Mouse (Mus musculus) retina, postnatal 1 day (tissue): Measurements from ENCODE around the gene Lgr4.

ENCODE experiments used
- DNase-seq: peaks from one replicate; pipeline ENCODE4 v3.0.0-alpha.2; 2012

Lgr4 gene

GRCm38 (mm10) chr2:110036265-110036664 lies 118.8 kb downstream of the Lgr4 start:
- no peak for DNase-seq

GRCm38 (mm10) chr2:110036665-110037064 lies 119.2 kb downstream of the Lgr4 start:
- no peak for DNase-seq

- DNase-seq, result no peak
These were observed 119.8 kb downstream of the Lgr4 start for GRCm38 (mm10) chr2:110037221-110037620.

GRCm38 (mm10) chr2:110038341-110038740 lies 120.9 kb downstream of the Lgr4 start:
- DNase-seq, result no peak

- DNase-seq, result no peak
These were observed 125.7 kb downstream of the Lgr4 start for GRCm38 (mm10) chr2:110042861-110043760.

- DNase-seq, result no peak
These were observed 141.0 kb downstream of the Lgr4 start for GRCm38 (mm10) chr2:110058424-110058823.

- no peak for DNase-seq
These were observed 145.7 kb downstream of the Lgr4 start for GRCm38 (mm10) chr2:110063131-110063530.
